Mouse (Mus musculus): ENCODE results near the gene Lnpep. TPM values are rescaled to one million over a fixed set of nuclear protein-coding genes. Genes with fewer than 3 reads are reported as not detected.

The Lnpep gene
- total RNA-seq, 1 experiment, result 44.8 TPM

DNA sequence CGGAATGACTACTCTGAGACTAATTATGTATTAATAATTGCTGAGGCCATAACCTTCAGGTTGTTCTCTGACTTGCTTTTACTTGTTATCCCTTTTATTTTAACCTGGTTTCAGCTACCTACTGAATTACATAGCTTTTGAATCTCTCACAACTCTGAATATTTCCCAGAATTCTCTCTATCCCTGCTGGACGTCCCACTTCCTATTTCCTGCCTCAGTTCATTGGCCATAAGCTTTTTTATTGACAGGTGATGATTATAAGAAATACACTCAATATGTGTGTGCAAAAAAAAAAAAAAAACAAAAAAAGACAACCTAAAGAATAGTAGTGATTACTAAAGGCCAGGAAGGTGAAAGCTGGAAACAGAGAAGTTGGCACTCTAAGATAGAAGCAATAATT lies 2.7 kb upstream of the Lnpep start:
- Histone ChIP-seq H3K36me3 (ENCODE audit: control insufficient read depth, insufficient read depth, low read length, poor library complexity, severe bottlenecking) (no peaks in the 10 kb centered on the region), H3K9ac (ENCODE audit: insufficient read depth, low read depth, low read length, poor library complexity, severe bottlenecking) (no peak overlapping the region), H3K9me3 (ENCODE audit: control insufficient read depth, insufficient read depth, low read depth, low read length) (0 out of 2 replicates have a peak, but pooled peaks cover 3% of the 10 kb centered on the region), H3K4me3 (ENCODE audit: insufficient read depth in 1 of 2, low read depth in 1 of 2, low read length in 2 of 2, poor library complexity in 1 of 2, severe bottlenecking in 1 of 2) (no peak overlapping the region), H3K27ac (ENCODE audit: insufficient read depth, low read depth, low read length, poor library complexity, severe bottlenecking) (no peak overlapping the region), H3K4me1 (ENCODE audit: control insufficient read depth in 2 of 2, insufficient read depth in 2 of 2, low read length in 2 of 2, poor library complexity in 1 of 2) (peaks cover 2% of the 10 kb centered on the region in 2 experiments; a peak in 1 of 4 replicates)
- in situ Hi-C loops (cut with MboI; ENCODE audit: low sequenced_read_pairs in 2 of 2, unreplicated experiment in 2 of 2), result no loop called here
- no peak for DNase-seq (ENCODE audit: low read depth, low spot score)
- TF ChIP-seq ZNF384 (IDR thresholded peaks at IDR 0.05; ENCODE audit: low read depth, low read length), result no peak
- no peak for TF ChIP-seq ZC3H11A (IDR thresholded peaks at IDR 0.05; ENCODE audit: borderline replicate concordance, low read depth, low read length)
- TF ChIP-seq MAFK (IDR thresholded peaks at IDR 0.05; ENCODE audit: insufficient read depth, low read depth, low read length), result no peak
- TF ChIP-seq CHD2 (IDR thresholded peaks at IDR 0.05; ENCODE audit: low read depth, low read length), result no peak
- TF ChIP-seq HCFC1 (IDR thresholded peaks at IDR 0.05; ENCODE audit: borderline replicate concordance, insufficient read depth, low read length), result no peak

DNA sequence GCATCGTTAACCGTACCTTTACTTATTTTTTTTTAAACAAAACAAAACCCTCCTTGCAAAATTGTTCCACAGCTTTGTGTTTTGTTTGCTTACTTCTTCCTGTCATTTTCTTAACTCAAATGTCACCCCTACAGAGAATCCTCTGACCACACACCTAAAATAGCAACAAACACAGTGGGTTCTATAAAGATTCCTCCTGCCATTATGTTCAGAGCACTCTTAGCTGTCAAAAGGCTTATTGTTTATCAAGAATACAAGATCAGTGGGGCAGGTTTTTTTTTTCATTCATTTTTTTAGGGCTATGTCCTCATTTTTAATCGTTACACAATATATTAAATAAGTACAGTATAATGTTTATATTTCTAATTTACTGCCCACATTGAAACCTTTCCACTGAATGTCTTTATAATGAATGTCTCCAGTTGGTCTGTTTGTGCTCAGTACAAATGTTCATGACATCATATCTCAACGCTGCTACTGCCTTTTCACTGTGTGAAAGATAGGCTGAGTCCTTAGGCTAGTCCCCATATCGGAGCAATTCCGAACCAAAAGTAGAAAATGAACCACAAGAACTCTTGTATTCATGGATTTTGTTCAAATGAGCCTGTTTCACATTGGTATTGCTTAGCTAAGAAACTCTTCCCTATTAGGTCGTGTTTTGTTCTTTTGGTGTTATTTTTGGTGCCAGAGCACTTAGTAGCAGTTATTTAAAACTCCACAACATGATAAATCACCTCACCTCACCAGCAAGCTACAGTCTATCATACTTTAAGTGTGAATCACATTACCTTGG lies 1.2 kb upstream of the Lnpep start:
- Histone ChIP-seq H3K4me1 (ENCODE audit: control insufficient read depth in 2 of 2, insufficient read depth in 2 of 2, low read length in 2 of 2, poor library complexity in 1 of 2) (peaks cover 2 to 3% of the 10 kb centered on the region in 2 experiments; a peak in 2 of 4 replicates), H3K36me3 (ENCODE audit: control insufficient read depth, insufficient read depth, low read length, poor library complexity, severe bottlenecking) (no peaks in the 10 kb centered on the region), H3K4me3 (ENCODE audit: insufficient read depth in 1 of 2, low read depth in 1 of 2, low read length in 2 of 2, poor library complexity in 1 of 2, severe bottlenecking in 1 of 2) (peak overlapping the region in 1 of 2 experiments; percentile 72; a peak in 3 of 4 replicates), H3K27ac (ENCODE audit: insufficient read depth, low read depth, low read length, poor library complexity, severe bottlenecking) (no peak overlapping the region), H3K9ac (ENCODE audit: insufficient read depth, low read depth, low read length, poor library complexity, severe bottlenecking) (0 out of 2 replicates have a peak overlapping the region, but pooled peaks have one; percentile 60), H3K9me3 (ENCODE audit: control insufficient read depth, insufficient read depth, low read depth, low read length) (0 out of 2 replicates have a peak, but pooled peaks cover 3% of the 10 kb centered on the region)
- no peak for DNase-seq (ENCODE audit: low read depth, low spot score)
- in situ Hi-C loops (cut with MboI; ENCODE audit: low sequenced_read_pairs in 2 of 2, unreplicated experiment in 2 of 2), result no loop called here
- TF ChIP-seq MAFK (IDR thresholded peaks at IDR 0.05; ENCODE audit: insufficient read depth, low read depth, low read length) (no peak), CHD2 (IDR thresholded peaks at IDR 0.05; ENCODE audit: low read depth, low read length) (no peak)

DNA sequence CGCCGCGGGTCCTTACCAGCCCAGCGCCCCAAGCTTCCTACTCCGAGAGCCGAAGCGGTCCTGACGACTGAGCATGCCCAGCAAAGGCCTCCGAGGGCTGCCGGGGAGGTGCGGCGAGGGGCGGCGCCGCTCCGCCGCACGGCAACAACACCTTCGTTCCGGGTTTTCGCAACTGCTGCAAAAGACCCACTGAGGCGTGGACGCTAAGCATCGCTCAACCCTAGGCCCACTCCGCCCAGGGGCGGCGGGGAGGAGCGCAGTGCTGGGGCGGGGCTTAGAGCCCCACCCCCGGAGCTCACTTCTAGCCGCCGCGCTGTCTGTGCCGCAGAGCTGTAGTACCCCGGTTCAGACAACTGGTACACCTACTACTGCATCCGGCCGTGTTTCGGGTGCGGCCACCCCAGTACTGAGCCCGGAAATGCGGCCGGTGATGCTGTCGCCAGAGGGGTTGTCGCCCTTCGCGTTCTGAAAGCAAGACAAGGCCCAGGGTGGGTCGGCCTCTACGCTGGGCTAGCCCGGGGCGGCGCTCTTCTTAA lies 361 bp downstream of the Lnpep start:
- in situ Hi-C loops (cut with MboI; ENCODE audit: low sequenced_read_pairs in 2 of 2, unreplicated experiment in 2 of 2), result no loop called here
- Histone ChIP-seq H3K36me3 (ENCODE audit: control insufficient read depth, insufficient read depth, low read length, poor library complexity, severe bottlenecking) (no peaks in the 10 kb centered on the region), H3K9me3 (ENCODE audit: control insufficient read depth, insufficient read depth, low read depth, low read length) (0 out of 2 replicates have a peak, but pooled peaks cover 3% of the 10 kb centered on the region), H3K4me1 (ENCODE audit: control insufficient read depth in 2 of 2, insufficient read depth in 2 of 2, low read length in 2 of 2, poor library complexity in 1 of 2) (peaks cover 2 to 3% of the 10 kb centered on the region in 2 experiments; a peak in 2 of 4 replicates), H3K4me3 (ENCODE audit: insufficient read depth in 1 of 2, low read depth in 1 of 2, low read length in 2 of 2, poor library complexity in 1 of 2, severe bottlenecking in 1 of 2) (peak overlapping the region; percentile 70 to 72), H3K27ac (ENCODE audit: insufficient read depth, low read depth, low read length, poor library complexity, severe bottlenecking) (peak overlapping the region; percentile 97), H3K9ac (ENCODE audit: insufficient read depth, low read depth, low read length, poor library complexity, severe bottlenecking) (peak overlapping the region; percentile 77)
- DNase-seq (ENCODE audit: low read depth, low spot score), result peak; percentile 87
- TF ChIP-seq CHD2 (IDR thresholded peaks at IDR 0.05; ENCODE audit: low read depth, low read length) (no peak), MAFK (IDR thresholded peaks at IDR 0.05; ENCODE audit: insufficient read depth, low read depth, low read length) (no peak), ZC3H11A (IDR thresholded peaks at IDR 0.05; ENCODE audit: borderline replicate concordance, low read depth, low read length) (no peak), ZNF384 (IDR thresholded peaks at IDR 0.05; ENCODE audit: low read depth, low read length) (no peak), HCFC1 (IDR thresholded peaks at IDR 0.05; ENCODE audit: borderline replicate concordance, insufficient read depth, low read length) (0 out of 2 replicates have a peak, but pooled peaks have one; percentile 45)

DNA sequence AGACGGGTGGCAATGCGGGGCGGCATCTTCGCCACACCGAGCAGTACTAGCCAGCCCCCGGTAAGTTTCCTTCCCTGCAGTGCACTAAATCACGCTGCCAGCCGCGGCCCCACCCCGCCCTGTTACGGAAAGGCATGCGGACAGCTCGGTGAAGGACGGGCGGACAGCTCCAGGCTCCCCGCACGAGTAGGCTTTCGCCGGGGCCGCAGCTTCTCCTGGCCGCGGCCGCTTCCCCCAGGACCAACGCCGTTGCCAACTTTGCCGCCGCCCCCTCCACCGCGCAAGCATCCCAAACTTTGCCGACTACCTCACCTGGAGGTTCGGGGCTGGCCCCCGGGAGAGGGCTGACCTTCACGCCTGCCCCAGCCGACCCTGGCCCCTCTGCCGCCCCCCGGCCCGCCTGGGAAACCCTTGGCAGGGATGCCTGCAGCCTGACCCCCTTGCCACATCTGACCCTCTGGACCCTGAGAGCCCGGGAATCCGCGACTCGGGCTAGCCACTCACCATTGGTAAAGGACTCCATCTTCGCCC lies 895 bp downstream of the Lnpep start:
- TF ChIP-seq HCFC1 (IDR thresholded peaks at IDR 0.05; ENCODE audit: borderline replicate concordance, insufficient read depth, low read length) (no peak), ZNF384 (IDR thresholded peaks at IDR 0.05; ENCODE audit: low read depth, low read length) (no peak), MAFK (IDR thresholded peaks at IDR 0.05; ENCODE audit: insufficient read depth, low read depth, low read length) (no peak), CHD2 (IDR thresholded peaks at IDR 0.05; ENCODE audit: low read depth, low read length) (no peak), ZC3H11A (IDR thresholded peaks at IDR 0.05; ENCODE audit: borderline replicate concordance, low read depth, low read length) (no peak)
- in situ Hi-C loops (cut with MboI; ENCODE audit: low sequenced_read_pairs in 2 of 2, unreplicated experiment in 2 of 2), result no loop called here
- Histone ChIP-seq H3K36me3 (ENCODE audit: control insufficient read depth, insufficient read depth, low read length, poor library complexity, severe bottlenecking) (no peaks in the 10 kb centered on the region), H3K9ac (ENCODE audit: insufficient read depth, low read depth, low read length, poor library complexity, severe bottlenecking) (peak overlapping the region; percentile 77), H3K4me1 (ENCODE audit: control insufficient read depth in 2 of 2, insufficient read depth in 2 of 2, low read length in 2 of 2, poor library complexity in 1 of 2) (peaks cover 2 to 3% of the 10 kb centered on the region in 2 experiments; a peak in 2 of 4 replicates), H3K4me3 (ENCODE audit: insufficient read depth in 1 of 2, low read depth in 1 of 2, low read length in 2 of 2, poor library complexity in 1 of 2, severe bottlenecking in 1 of 2) (peak overlapping the region; percentile 70 to 72), H3K27ac (ENCODE audit: insufficient read depth, low read depth, low read length, poor library complexity, severe bottlenecking) (peak overlapping the region; percentile 97), H3K9me3 (ENCODE audit: control insufficient read depth, insufficient read depth, low read depth, low read length) (no peaks in the 10 kb centered on the region)
- DNase-seq (ENCODE audit: low read depth, low spot score), result no peak

All from ES-E14 (cell line).